Mouse (Mus musculus): ENCODE results near the gene Palm2. TPM values are rescaled to one million over a fixed set of nuclear protein-coding genes. Genes with fewer than 3 reads are reported as not detected.

The Palm2 gene
- polyA plus RNA-seq, 1 experiment = not detected

- no peak overlapping the region for H3K27ac ChIP-seq (ENCODE audit: insufficient read depth, low read length)
- H3K4me3 ChIP-seq (ENCODE audit: extremely low read depth, insufficient read depth, insufficient read length) = no peak overlapping the region
- TF ChIP-seq CTCF (IDR thresholded peaks at IDR 0.05; ENCODE audit: extremely low read depth, insufficient read depth, insufficient read length, insufficient replicate concordance) (no peak), POLR2A (IDR thresholded peaks at IDR 0.05; ENCODE audit: low read depth, low read length) (no peak)
- no peaks in the 10 kb centered on the region for H3K27me3 ChIP-seq (ENCODE audit: control insufficient read depth, insufficient read depth, low read length)
- no peak for DNase-seq (ENCODE audit: low read depth in 1 of 2, low spot score in 2 of 2)
- H3K36me3 ChIP-seq (ENCODE audit: control insufficient read depth, insufficient read depth, low read length) = no peaks in the 10 kb centered on the region
- WGBS = 85% methylated on average over 11 of the region's 11 CpGs
- H3K4me1 ChIP-seq (ENCODE audit: control insufficient read depth, insufficient read depth, insufficient read length) = peaks cover 6% of the 10 kb centered on the region; the same call in 1 of the 2 replicates
Measured at GRCm38 (mm10) chr4:57703574-57704470, 269.8 kb downstream of the Palm2 start.

DNA sequence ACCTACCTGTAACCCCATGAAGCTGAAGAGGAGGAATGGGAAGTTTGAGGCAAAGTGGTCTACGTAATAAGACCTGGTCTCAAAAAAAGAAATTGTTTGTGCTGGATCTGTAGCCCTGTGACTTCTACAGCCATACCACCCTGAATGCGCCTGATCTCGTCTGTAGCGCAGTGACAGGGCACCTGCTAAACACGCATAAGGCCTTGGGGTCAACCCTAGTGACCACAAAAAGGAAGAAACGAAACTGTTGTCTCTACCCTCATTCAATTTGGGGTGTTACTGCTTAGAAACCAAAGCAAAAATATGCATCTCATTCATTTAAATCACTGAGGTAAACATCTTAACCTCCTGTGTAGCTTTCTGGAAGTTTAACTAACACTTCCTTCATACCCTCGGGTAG lies 270.5 kb downstream of the Palm2 start:
- H3K36me3 ChIP-seq (ENCODE audit: control insufficient read depth, insufficient read depth, low read length) = no peaks in the 10 kb centered on the region
- H3K4me1 ChIP-seq (ENCODE audit: control insufficient read depth, insufficient read depth, insufficient read length) = peaks cover 6% of the 10 kb centered on the region; the same call in 1 of the 2 replicates
- H3K27me3 ChIP-seq (ENCODE audit: control insufficient read depth, insufficient read depth, low read length) = no peaks in the 10 kb centered on the region
- H3K27ac ChIP-seq (ENCODE audit: insufficient read depth, low read length) = no peak overlapping the region
- H3K4me3 ChIP-seq (ENCODE audit: extremely low read depth, insufficient read depth, insufficient read length) = no peak overlapping the region
- 32% methylated on average over 7 of the region's 7 CpGs for WGBS
- peak; percentile 23 to 65 for DNase-seq (ENCODE audit: low read depth in 1 of 2, low spot score in 2 of 2)
- no peak for TF ChIP-seq CTCF (IDR thresholded peaks at IDR 0.05; ENCODE audit: extremely low read depth, insufficient read depth, insufficient read length, insufficient replicate concordance)
- TF ChIP-seq POLR2A (IDR thresholded peaks at IDR 0.05; ENCODE audit: low read depth, low read length) = no peak

DNA sequence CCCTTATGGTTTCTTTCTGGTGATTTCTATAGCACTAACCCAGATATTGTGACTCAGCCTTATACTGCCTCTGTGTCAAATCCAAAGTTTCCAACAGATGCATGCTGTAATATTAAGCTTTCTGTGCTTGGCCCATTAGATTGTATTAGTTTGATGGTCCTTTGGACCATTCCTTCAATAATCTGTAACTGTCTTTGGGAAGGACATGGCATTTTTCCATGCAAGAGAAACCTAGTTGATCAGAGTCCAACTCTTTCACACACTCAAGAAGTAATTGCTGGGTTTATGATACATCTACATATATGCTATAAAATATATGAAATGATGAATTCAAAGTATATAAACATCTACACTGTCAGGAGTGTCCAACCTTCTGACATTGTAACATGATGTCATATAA lies 281.8 kb downstream of the Palm2 start:
- TF ChIP-seq POLR2A (IDR thresholded peaks at IDR 0.05; ENCODE audit: low read depth, low read length) (no peak), CTCF (IDR thresholded peaks at IDR 0.05; ENCODE audit: extremely low read depth, insufficient read depth, insufficient read length, insufficient replicate concordance) (no peak)
- Histone ChIP-seq H3K4me1 (ENCODE audit: control insufficient read depth, insufficient read depth, insufficient read length) (peaks cover 2% of the 10 kb centered on the region; the same call in 1 of the 2 replicates), H3K4me3 (ENCODE audit: extremely low read depth, insufficient read depth, insufficient read length) (no peak overlapping the region), H3K27me3 (ENCODE audit: control insufficient read depth, insufficient read depth, low read length) (no peaks in the 10 kb centered on the region), H3K27ac (ENCODE audit: insufficient read depth, low read length) (no peak overlapping the region), H3K36me3 (ENCODE audit: control insufficient read depth, insufficient read depth, low read length) (no peaks in the 10 kb centered on the region)
- DNase-seq (ENCODE audit: low read depth in 1 of 2, low spot score in 2 of 2) = no peak

GRCm38 (mm10) chr4:57716735-57717134 lies 282.7 kb downstream of the Palm2 start:
- TF ChIP-seq POLR2A (IDR thresholded peaks at IDR 0.05; ENCODE audit: low read depth, low read length) (no peak), CTCF (IDR thresholded peaks at IDR 0.05; ENCODE audit: extremely low read depth, insufficient read depth, insufficient read length, insufficient replicate concordance) (no peak)
- Histone ChIP-seq H3K27ac (ENCODE audit: insufficient read depth, low read length) (no peak overlapping the region), H3K27me3 (ENCODE audit: control insufficient read depth, insufficient read depth, low read length) (no peaks in the 10 kb centered on the region), H3K4me1 (ENCODE audit: control insufficient read depth, insufficient read depth, insufficient read length) (peaks cover 4% of the 10 kb centered on the region; the same call in 1 of the 2 replicates), H3K4me3 (ENCODE audit: extremely low read depth, insufficient read depth, insufficient read length) (no peak overlapping the region), H3K36me3 (ENCODE audit: control insufficient read depth, insufficient read depth, low read length) (no peaks in the 10 kb centered on the region)
- 74% methylated on average over 4 of the region's 4 CpGs for WGBS
- no peak for DNase-seq (ENCODE audit: low read depth in 1 of 2, low spot score in 2 of 2)

DNA sequence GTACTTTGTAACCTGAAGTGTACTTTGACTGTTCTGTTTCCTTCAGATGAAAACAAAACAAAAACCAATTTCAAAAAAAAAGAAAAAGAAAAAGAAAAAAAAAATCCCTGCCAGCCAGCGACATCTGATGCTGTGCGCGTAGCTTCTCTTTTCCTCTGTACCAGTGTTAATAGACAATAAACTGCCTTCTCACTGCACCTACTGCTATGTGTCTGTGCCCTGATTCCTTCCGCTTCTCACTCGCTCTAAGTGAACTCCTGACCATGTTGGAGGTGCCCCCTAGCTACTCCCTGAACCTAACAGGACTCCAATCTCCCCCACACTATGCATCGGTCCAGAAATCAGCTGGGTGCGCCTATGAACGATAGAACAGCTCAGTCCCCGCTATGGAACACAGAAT lies 283.3 kb downstream of the Palm2 start, which contains the start of gene Akap2:
Akap2 (plus strand) TSS at position 304 of the 400 bp plus-strand sequence.
- no peaks in the 10 kb centered on the region for H3K27me3 ChIP-seq (ENCODE audit: control insufficient read depth, insufficient read depth, low read length)
- no peak for DNase-seq (ENCODE audit: low read depth in 1 of 2, low spot score in 2 of 2)
- H3K4me3 ChIP-seq (ENCODE audit: extremely low read depth, insufficient read depth, insufficient read length) = no peak within 1 kb of the TSS
- H3K4me1 ChIP-seq (ENCODE audit: control insufficient read depth, insufficient read depth, insufficient read length) = peaks cover 4% of the 10 kb centered on the region; the same call in 1 of the 2 replicates
- WGBS = 91% methylated on average over 9 of the region's 9 CpGs
- no peaks in the 10 kb centered on the region for H3K36me3 ChIP-seq (ENCODE audit: control insufficient read depth, insufficient read depth, low read length)
- no peak within 1 kb of the TSS for H3K27ac ChIP-seq (ENCODE audit: insufficient read depth, low read length)
- TF ChIP-seq CTCF (IDR thresholded peaks at IDR 0.05; ENCODE audit: extremely low read depth, insufficient read depth, insufficient read length, insufficient replicate concordance) = no peak
- no peak for TF ChIP-seq POLR2A (IDR thresholded peaks at IDR 0.05; ENCODE audit: low read depth, low read length)

DNA sequence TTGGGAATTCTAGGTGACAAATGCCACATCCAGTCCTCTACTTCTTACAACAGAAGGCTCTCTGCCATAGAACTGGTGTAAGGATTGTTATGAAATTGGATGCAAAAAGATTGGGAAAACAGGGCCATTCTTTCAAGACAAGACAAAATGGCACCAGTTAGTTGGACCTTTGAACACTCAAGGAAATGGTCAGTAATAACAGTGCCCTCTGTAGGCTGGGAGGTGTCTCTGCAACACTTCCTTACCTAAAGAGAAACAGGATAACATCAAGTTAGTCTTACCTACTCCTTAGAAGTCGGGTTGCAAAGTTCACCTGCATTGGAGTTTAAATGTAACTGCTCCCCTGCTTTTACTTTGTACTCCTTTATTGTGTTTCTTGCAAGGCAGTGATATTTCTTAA lies 285.3 kb downstream of the Palm2 start:
- H3K4me3 ChIP-seq (ENCODE audit: extremely low read depth, insufficient read depth, insufficient read length) = no peak overlapping the region
- TF ChIP-seq CTCF (IDR thresholded peaks at IDR 0.05; ENCODE audit: extremely low read depth, insufficient read depth, insufficient read length, insufficient replicate concordance) (no peak), POLR2A (IDR thresholded peaks at IDR 0.05; ENCODE audit: low read depth, low read length) (no peak)
- no peaks in the 10 kb centered on the region for H3K27me3 ChIP-seq (ENCODE audit: control insufficient read depth, insufficient read depth, low read length)
- H3K36me3 ChIP-seq (ENCODE audit: control insufficient read depth, insufficient read depth, low read length) = no peaks in the 10 kb centered on the region
- H3K27ac ChIP-seq (ENCODE audit: insufficient read depth, low read length) = no peak overlapping the region
- 97% methylated on average over 1 of the region's 1 CpGs for WGBS
- peaks cover 4% of the 10 kb centered on the region; the same call in 1 of the 2 replicates for H3K4me1 ChIP-seq (ENCODE audit: control insufficient read depth, insufficient read depth, insufficient read length)
- DNase-seq (ENCODE audit: low read depth in 1 of 2, low spot score in 2 of 2) = no peak

Measured in spleen, adult 2 months (tissue).